Comparison of ENCODE assay signal across 14 mouse cellular contexts in the genomic region with DNA sequence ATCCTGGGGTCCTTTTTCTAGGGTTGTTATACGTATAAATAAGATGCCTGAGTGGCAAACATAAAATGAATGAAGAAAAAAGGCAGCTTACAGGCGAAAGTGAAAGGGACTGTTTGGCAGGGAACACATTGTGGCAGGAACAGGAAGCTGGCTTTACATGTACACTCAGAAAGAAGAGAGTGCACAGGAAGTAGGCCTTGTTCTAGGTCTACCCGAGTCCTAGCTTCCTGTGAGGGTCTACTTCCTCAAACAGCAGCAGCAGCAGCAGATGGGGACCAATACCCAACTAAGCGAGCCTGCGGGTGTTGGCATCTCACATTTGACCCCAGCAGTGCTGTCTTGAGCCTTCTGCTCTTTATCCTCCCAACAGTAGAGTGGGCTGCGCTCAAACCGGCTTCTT.
DNase-seq lines count a peak whose midpoint lies in the region; ATAC-seq lines count a peak whose summit lies in the region.
"Had no signal": no experiment of that assay in that cellular context is flagged by ENCODE, and none has a peak within 500 bp of the region (broad histone marks: within the 10 kb centered on the region; RNA-seq: fewer than 3 reads in every experiment).

No protein-coding gene starts in this region.

- ATAC-seq in midbrain, embryonic 16.5 days, result no peak

- DNase-seq in CD4-positive, CD25-positive, alpha-beta regulatory T cell, adult 2 months (ENCODE audit: low read depth, low spot score), result peak; percentile 76
- DNase-seq in MEL-GATA-1-ER (ENCODE audit: extremely low read depth, low read depth), result peak; percentile 43
- DNase-seq in thymus, postnatal 10 days (ENCODE audit: low spot score in 2 of 2), result peak; percentile 29 to 37
- no peak for DNase-seq in heart, postnatal 10 days
- no peak for DNase-seq in hindbrain, embryonic 10.5 days (ENCODE audit: low spot score)
- DNase-seq: cerebellum, adult 8-10 months; layer of hippocampus, postnatal 36 days; lung, embryonic 14.5 days had no signal

- no peak overlapping the region for H3K9ac ChIP-seq in midbrain, embryonic 16.5 days (ENCODE audit: low read depth, low read length)
- H3K9ac ChIP-seq: hindbrain, embryonic 14.5 days; limb, embryonic 12.5 days; lung, embryonic 14.5 days; midbrain, embryonic 12.5 days had no signal

- peak overlapping the region; percentile 38 for H3K4me3 ChIP-seq in megakaryocyte, embryonic 14.5 days (replicated peaks)
- H3K4me3 ChIP-seq in midbrain, embryonic 16.5 days (ENCODE audit: low read depth, low read length), result no peak overlapping the region
- no peak overlapping the region for H3K4me3 ChIP-seq in hindbrain, embryonic 10.5 days
- H3K4me3 ChIP-seq: heart, embryonic 10.5 days; limb, embryonic 12.5 days; midbrain, embryonic 12.5 days had no signal

- H3K4me2 ChIP-seq in midbrain, embryonic 16.5 days (ENCODE audit: low read length), result no peak overlapping the region
- H3K4me2 ChIP-seq: hindbrain, embryonic 14.5 days; limb, embryonic 12.5 days; lung, embryonic 14.5 days; midbrain, embryonic 12.5 days had no signal

- no peak overlapping the region for H3K27ac ChIP-seq in midbrain, embryonic 16.5 days (ENCODE audit: low read length)
- no peak overlapping the region for H3K27ac ChIP-seq in hindbrain, embryonic 10.5 days
- H3K27ac ChIP-seq: heart, embryonic 10.5 days; hindbrain, embryonic 14.5 days; limb, embryonic 12.5 days; midbrain, embryonic 12.5 days had no signal

- H3K36me3 ChIP-seq in megakaryocyte, embryonic 14.5 days (replicated peaks; ENCODE audit: low read length), result peaks cover 51% of the 10 kb centered on the region
- 0 out of 2 replicates have a peak, but pooled peaks cover 3% of the 10 kb centered on the region for H3K36me3 ChIP-seq in midbrain, embryonic 16.5 days (ENCODE audit: control insufficient read depth, insufficient read depth, low read length)
- peaks cover 27% of the 10 kb centered on the region for H3K36me3 ChIP-seq in hindbrain, embryonic 10.5 days

- intact Hi-C loops in heart, postnatal 10 days (cut with DNase I), result no loop called here

- WGBS in midbrain, embryonic 16.5 days, result 90% methylated on average over 7 of the region's 7 CpGs
- 89% methylated on average over 7 of the region's 7 CpGs for WGBS in hindbrain, embryonic 10.5 days

- H3K27me3 ChIP-seq in megakaryocyte, embryonic 14.5 days (replicated peaks), result no peaks in the 10 kb centered on the region
- H3K27me3 ChIP-seq in midbrain, embryonic 16.5 days (ENCODE audit: control insufficient read depth, insufficient read depth, low read depth, low read length), result no peaks in the 10 kb centered on the region
- H3K27me3 ChIP-seq in hindbrain, embryonic 10.5 days (ENCODE audit: insufficient read depth, poor library complexity, severe bottlenecking), result no peaks in the 10 kb centered on the region
- H3K27me3 ChIP-seq: limb, embryonic 12.5 days; midbrain, embryonic 12.5 days had no signal

- H3K9me3 ChIP-seq in megakaryocyte, embryonic 14.5 days, result no peaks in the 10 kb centered on the region
- H3K9me3 ChIP-seq in midbrain, embryonic 16.5 days (replicated peaks; ENCODE audit: control insufficient read depth, low read length, poor library complexity, severe bottlenecking), result no peaks in the 10 kb centered on the region
- H3K9me3 ChIP-seq in hindbrain, embryonic 10.5 days, result no peaks in the 10 kb centered on the region
- H3K9me3 ChIP-seq: heart, embryonic 10.5 days; limb, embryonic 12.5 days; midbrain, embryonic 12.5 days had no signal

- H3K4me1 ChIP-seq in megakaryocyte, embryonic 14.5 days, result peaks cover 36% of the 10 kb centered on the region
- H3K4me1 ChIP-seq in midbrain, embryonic 16.5 days (ENCODE audit: control insufficient read depth, insufficient read depth, low read length), result no peaks in the 10 kb centered on the region
- no peaks in the 10 kb centered on the region; the same call in 1 of the 2 replicates for H3K4me1 ChIP-seq in hindbrain, embryonic 10.5 days (replicated peaks)
- H3K4me1 ChIP-seq: midbrain, embryonic 12.5 days had no signal

Comparison
In these comparisons a context has a peak if more than half of its experiments do, and no peak if none do; other contexts are left out.
1. DNase-seq: peak in CD4-positive, CD25-positive, alpha-beta regulatory T cell, adult 2 months (single experiment), MEL-GATA-1-ER (single experiment) and thymus, postnatal 10 days (2 of 2); none in heart, postnatal 10 days (0 of 2) and hindbrain, embryonic 10.5 days (single experiment).